Mouse (Mus musculus) liver, embryonic 13.5 days (tissue): ENCODE results near the gene Slc25a51. TPM values are rescaled to one million over a fixed set of nuclear protein-coding genes. Genes with fewer than 3 reads are reported as not detected.
"Not testable (repeated sequence)": the region's sequence is repeated elsewhere in the genome, so short reads cannot be mapped to it uniquely, and the experiment has no call there.

Experiments used
- ATAC-seq: fragments of 200-750 bp; cut with Nextera tagmentation; 2 replicates; pipeline ENCODE4 v1.8.0; 2017; ENCODE audit warnings: low read depth, mild to moderate bottlenecking, moderate number of reproducible peaks, moderate library complexity
- DNase-seq: peaks from one replicate; pipeline ENCODE4 v3.0.0; 2022
- H3K27ac ChIP-seq: fragments of 300-500 bp; sonication (generic); 2 replicates; pipeline ENCODE4 v1.5.1; 2015; ENCODE audit warnings: moderate library complexity, mild to moderate bottlenecking, inconsistent platforms
- H3K27me3 ChIP-seq: fragments of 300-500 bp; sonication (generic); 2 replicates; pipeline ENCODE4 v1.6.1; 2015; ENCODE audit warnings: mild to moderate bottlenecking, inconsistent platforms
- H3K36me3 ChIP-seq: fragments of 300-500 bp; sonication (generic); 2 replicates; pipeline ENCODE4 v1.6.1; 2015; ENCODE audit warnings: mild to moderate bottlenecking, inconsistent platforms
- H3K4me1 ChIP-seq: fragments of 300-500 bp; sonication (generic); replicated peaks from 2 replicates; pipeline ENCODE4 v1.6.1; 2015; ENCODE audit warnings: inconsistent platforms
- H3K4me2 ChIP-seq: fragments of 300-500 bp; sonication (generic); 2 replicates; pipeline ENCODE4 v1.6.1; 2015; ENCODE audit warnings: inconsistent platforms, mild to moderate bottlenecking, moderate library complexity
- H3K4me3 ChIP-seq: fragments of 300-500 bp; sonication (generic); replicated peaks from 2 replicates; pipeline ENCODE4 v1.5.1; 2015; ENCODE audit warnings: mild to moderate bottlenecking, inconsistent platforms
- H3K9ac ChIP-seq: fragments of 300-500 bp; sonication (generic); 2 replicates; pipeline ENCODE4 v1.6.1; 2015; ENCODE audit warnings: mild to moderate bottlenecking, inconsistent platforms
- H3K9me3 ChIP-seq: fragments of 300-500 bp; sonication (generic); replicated peaks from 2 replicates; pipeline ENCODE4 v1.6.1; 2016; ENCODE audit warnings: inconsistent platforms
- WGBS: fragments of 180-500 bp; shearing (Covaris S2); methylation state at CpG from one replicate; pipeline ENCODE4 v1.1.7; 2015; ENCODE audit not compliant: insufficient replicate concordance; 5-methylcytosine and 5-hydroxymethylcytosine counted together
- polyA plus RNA-seq: library from polyadenylated mRNA; unstranded; fragments of >200 nt; fragmentation: Nextera tagmentation; extraction: Ambion mirVana; gene quantifications from 2 replicates; pipeline ENCODE4 v1.2.1, GENCODE M21; 2015

Gene Slc25a51
- polyA plus RNA-seq, 1 experiment from 2014 or later, result 64.9 TPM

DNA sequence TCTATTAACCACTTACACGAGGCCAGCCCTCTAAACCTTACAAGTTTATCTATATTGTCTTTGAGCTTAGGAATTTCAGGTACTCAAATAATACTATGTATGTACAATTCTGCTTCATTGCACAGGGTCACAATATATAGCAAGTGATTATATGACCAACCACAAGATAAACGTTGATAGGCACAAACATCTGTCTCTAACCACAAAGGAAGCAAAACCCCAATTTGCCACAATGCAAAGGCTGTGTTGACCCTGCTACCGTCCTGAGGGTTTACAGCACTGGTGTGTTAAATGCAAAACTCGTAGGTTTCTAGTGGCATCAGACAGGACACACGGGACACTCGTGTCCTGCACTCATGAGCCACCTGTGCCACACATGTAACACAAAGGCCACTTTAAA is 12.4 kb downstream of the Slc25a51 start:
- peaks cover 71% of the 10 kb centered on the region for H3K36me3 ChIP-seq
- not testable (repeated sequence) for H3K4me2 ChIP-seq, H3K27ac ChIP-seq, DNase-seq, ATAC-seq, H3K9ac ChIP-seq, H3K9me3 ChIP-seq, H3K27me3 ChIP-seq, H3K4me1 ChIP-seq, H3K4me3 ChIP-seq
- 33% methylated on average over 6 of the region's 6 CpGs for WGBS

DNA sequence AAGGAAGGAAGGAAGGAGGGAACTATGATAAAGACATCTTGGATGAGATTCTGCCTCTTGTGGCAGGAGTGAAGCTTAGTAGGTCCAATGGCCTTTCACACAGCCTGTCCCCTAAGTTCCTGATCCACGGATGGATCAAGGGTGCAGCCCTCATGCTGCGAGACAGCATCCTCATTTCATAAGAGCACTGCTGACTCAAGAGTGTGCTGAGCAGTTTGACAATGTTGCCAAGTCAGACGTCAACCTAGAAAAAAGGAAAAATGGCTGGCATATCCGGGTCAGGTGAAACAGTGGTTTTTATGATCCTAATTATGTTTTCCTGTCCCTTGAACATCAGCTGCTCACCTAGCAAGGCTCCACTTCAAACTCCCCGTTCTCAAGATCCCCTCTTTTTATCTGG is 14.9 kb downstream of the Slc25a51 start:
- Histone ChIP-seq H3K9me3 (no peaks in the 10 kb centered on the region), H3K27me3 (no peaks in the 10 kb centered on the region), H3K4me2 (no peak overlapping the region), H3K36me3 (peaks cover 47% of the 10 kb centered on the region), H3K9ac (no peak overlapping the region), H3K27ac (no peak overlapping the region), H3K4me1 (0 out of 2 replicates have a peak, but pooled peaks cover 5% of the 10 kb centered on the region), H3K4me3 (no peak overlapping the region)
- ATAC-seq (no peak), DNase-seq (no peak)
- WGBS, result 63% methylated on average over 5 of the region's 5 CpGs

DNA sequence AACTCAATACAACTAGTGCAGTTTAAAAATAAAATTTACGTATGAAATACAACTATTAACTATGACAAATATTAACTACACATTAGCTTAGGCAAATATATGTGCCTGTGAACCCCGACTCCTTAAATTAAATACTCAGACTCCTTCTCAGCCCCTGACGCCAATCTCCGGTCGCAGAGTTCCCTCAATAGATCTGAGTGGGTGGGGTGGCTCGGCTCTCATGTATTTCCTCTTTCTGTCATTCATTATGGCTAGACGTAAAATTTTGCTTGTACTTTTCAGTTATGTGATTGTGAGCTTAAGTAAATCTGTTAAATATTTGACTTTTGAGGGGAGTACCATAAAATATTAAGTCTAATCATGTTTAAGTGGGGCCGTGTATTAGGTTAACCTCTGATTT is 15.6 kb downstream of the Slc25a51 start:
- Histone ChIP-seq H3K9me3 (no peaks in the 10 kb centered on the region), H3K4me2 (no peak overlapping the region), H3K9ac (no peak overlapping the region), H3K27ac (no peak overlapping the region), H3K4me1 (0 out of 2 replicates have a peak, but pooled peaks cover 3% of the 10 kb centered on the region), H3K4me3 (no peak overlapping the region), H3K36me3 (peaks cover 40% of the 10 kb centered on the region), H3K27me3 (no peaks in the 10 kb centered on the region)
- ATAC-seq (no peak), DNase-seq (no peak)
- WGBS, result 44% methylated on average over 8 of the region's 8 CpGs

DNA sequence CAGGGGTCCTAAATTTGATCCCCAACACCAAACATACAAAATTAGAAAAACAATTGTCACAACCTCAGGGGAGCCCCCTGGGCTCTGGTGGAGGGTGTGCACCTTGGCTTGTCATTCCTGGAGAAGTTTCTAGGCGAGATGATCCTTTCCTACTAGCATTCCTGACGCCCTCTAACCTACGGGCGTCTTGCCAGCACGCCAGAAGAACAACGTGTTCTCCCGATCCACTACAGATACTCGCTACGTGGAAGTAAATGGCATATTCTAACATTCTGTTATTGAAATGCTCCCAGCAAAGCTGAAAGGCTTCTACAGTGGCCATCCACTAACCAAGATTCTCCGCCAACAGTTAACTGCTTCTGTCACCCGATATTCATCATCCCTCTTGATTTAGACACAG is 16.0 kb downstream of the Slc25a51 start:
- no peak for DNase-seq
- Histone ChIP-seq H3K9me3 (no peaks in the 10 kb centered on the region), H3K27ac (no peak overlapping the region), H3K4me2 (no peak overlapping the region), H3K36me3 (peaks cover 36% of the 10 kb centered on the region), H3K4me3 (no peak overlapping the region), H3K9ac (no peak overlapping the region), H3K4me1 (no peaks in the 10 kb centered on the region), H3K27me3 (no peaks in the 10 kb centered on the region)
- no peak for ATAC-seq
- 67% methylated on average over 11 of the region's 11 CpGs for WGBS

DNA sequence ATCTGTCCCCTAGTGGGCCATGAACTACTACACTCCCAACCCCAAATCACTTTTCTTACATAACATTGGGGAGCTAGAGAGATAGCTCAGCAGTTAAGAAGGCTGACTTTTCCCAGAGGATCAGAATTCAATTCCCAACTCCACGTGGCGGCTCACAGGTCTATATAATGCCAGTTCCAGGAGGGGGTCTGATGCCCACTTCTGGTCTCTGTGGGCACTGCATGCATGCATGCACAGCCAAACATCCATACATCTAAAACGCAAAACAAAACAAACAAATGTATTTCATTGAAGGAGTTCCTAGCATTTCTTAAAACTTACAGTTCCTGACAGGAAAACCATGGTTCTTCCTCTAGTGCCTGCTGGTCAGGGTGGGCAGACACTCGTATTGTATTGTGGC is 16.5 kb downstream of the Slc25a51 start:
- WGBS, result 72% methylated on average over 4 of the region's 4 CpGs

DNA sequence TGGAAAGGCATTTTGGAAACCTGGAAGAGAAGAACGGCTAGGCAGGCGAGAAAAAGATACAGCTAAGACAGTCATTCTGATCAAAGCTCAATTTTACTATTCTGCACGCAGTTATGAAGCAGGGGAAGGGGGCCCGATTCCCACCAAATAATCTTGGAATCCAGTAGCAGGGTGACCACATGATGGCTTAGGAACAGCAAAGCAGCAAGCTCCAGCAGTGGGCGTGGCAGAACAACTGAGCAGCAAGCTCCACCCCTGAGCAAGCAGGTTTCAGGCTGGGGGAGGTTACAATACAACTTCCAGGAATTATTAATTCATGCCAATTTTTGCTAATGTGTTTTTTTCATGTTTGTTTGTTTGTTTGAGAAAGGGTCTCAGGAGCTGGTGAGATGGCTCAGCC is 21.3 kb downstream of the Slc25a51 start:
- H3K4me1 ChIP-seq, DNase-seq, H3K4me3 ChIP-seq, H3K4me2 ChIP-seq, H3K9me3 ChIP-seq, H3K27ac ChIP-seq, H3K9ac ChIP-seq, H3K27me3 ChIP-seq, ATAC-seq, H3K36me3 ChIP-seq: not testable (repeated sequence)
- WGBS, result 79% methylated on average over 5 of the region's 5 CpGs

More for the DNA sequence above, 16.5 kb downstream of the Slc25a51 start:
- Histone ChIP-seq H3K27me3 (no peaks in the 10 kb centered on the region), H3K4me2 (no peak overlapping the region), H3K9me3 (no peaks in the 10 kb centered on the region), H3K9ac (no peak overlapping the region), H3K36me3 (peaks cover 31% of the 10 kb centered on the region), H3K4me3 (no peak overlapping the region), H3K27ac (no peak overlapping the region), H3K4me1 (no peaks in the 10 kb centered on the region)
- DNase-seq, result no peak
- ATAC-seq, result no peak

DNA sequence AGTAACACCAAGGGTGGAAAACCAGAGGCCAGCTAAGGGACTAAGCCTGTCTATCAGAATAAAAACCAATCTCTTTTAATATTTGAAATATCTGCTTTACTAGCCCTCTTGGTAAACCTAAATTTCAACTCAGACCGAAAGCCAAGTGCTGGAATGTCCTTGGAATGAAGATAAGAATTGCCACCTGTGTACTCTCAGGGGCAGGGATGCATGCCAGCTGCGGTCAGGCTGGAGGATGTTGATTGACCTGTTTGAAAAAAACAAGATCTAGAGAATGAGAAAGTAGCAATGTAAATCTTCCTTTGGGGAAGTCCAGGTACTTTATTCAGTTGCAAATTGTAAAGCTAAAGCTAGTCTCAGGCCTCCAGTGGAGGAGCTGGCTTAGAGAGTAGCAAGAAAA is 26.4 kb downstream of the Slc25a51 start:
- not testable (repeated sequence) for H3K9ac ChIP-seq, H3K4me2 ChIP-seq, H3K4me3 ChIP-seq, H3K27ac ChIP-seq, DNase-seq, H3K36me3 ChIP-seq, ATAC-seq, H3K27me3 ChIP-seq, H3K4me1 ChIP-seq, H3K9me3 ChIP-seq
- WGBS, result 73% methylated on average over 2 of the region's 2 CpGs

DNA sequence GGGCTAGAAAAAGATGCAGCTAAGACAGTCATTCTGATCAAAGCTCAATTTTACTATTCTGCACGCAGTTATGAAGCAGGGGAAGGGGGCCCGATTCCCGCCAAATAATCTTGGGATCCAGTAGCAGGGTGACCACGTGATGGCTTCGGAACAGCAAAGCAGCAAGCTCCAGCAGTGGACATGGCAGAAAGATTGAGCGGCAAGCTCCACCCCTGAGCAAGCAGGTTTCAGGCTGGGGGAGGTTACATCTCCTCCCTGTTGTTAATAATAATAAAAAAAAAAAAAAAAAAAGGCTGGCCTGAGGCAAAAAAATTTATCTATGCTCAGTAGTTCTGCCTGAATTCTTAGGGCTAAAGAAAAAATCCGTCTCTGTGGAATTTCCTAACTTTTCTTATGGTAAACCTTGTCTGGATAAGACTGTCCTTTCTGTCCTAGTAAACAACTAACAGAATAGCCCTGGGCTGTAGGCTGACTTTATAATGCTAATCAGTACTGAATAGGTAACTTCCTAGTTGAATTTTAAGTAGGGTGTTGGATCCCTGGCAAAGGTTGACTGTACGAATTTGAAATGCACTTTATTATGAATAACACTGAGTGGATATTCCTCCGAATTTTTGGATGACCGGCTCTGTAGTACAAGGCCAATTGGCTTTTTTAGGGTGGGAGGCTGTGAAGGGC is 27.5 kb downstream of the Slc25a51 start:
- WGBS, result 74% methylated on average over 10 of the region's 10 CpGs
- H3K27me3 ChIP-seq, H3K9ac ChIP-seq, H3K4me3 ChIP-seq, H3K36me3 ChIP-seq, ATAC-seq, DNase-seq, H3K27ac ChIP-seq, H3K4me2 ChIP-seq, H3K9me3 ChIP-seq, H3K4me1 ChIP-seq: not testable (repeated sequence)

DNA sequence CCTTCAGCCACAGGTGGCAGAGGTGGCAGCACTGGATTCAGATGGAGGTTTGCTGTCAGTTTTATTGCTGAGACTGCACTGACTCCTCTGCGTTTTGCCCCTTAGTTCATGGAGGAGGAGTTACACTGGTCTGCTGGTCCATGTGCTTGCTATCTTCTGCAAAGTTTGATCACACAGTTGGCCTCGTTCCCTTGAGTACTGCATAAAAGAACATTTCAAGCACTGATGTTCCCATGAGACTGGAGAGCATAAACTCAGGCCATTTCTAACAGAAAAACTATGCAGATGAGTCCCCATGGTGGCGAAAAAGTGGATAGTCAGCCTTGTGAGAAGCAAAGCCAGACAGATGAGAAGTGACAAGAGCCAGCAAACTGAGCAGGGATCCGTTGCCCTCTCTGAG is 32.0 kb downstream of the Slc25a51 start:
- Histone ChIP-seq H3K36me3 (peaks cover 47% of the 10 kb centered on the region), H3K4me3 (no peak overlapping the region), H3K9me3 (no peaks in the 10 kb centered on the region), H3K27me3 (no peaks in the 10 kb centered on the region), H3K4me2 (no peak overlapping the region), H3K4me1 (no peaks in the 10 kb centered on the region), H3K27ac (no peak overlapping the region), H3K9ac (no peak overlapping the region)
- DNase-seq (no peak), ATAC-seq (no peak)
- WGBS, result 81% methylated on average over 4 of the region's 4 CpGs

DNA sequence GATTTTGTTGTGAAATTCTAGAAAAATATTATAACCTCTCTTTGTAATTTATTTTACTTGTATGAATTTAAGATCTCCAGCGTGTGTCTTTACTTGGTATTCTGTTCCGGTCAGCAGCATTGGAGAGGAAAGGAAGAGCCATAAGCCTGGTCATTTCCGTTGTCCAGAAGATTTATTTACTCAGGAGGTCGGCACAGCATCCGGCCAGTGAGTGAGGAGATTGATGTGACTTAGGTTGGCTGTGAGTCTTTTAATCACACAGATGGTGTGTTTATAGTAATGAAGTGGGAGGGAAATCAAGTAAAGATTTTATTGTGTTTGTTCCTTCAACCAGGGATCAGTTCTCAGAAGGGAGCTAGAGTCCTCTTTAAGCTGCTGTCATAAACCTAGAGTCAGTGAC is 33.7 kb downstream of the Slc25a51 start:
- Histone ChIP-seq H3K36me3 (peaks cover 62% of the 10 kb centered on the region), H3K9me3 (no peaks in the 10 kb centered on the region), H3K4me2 (no peak overlapping the region), H3K4me1 (no peaks in the 10 kb centered on the region), H3K4me3 (no peak overlapping the region), H3K27ac (no peak overlapping the region), H3K27me3 (no peaks in the 10 kb centered on the region), H3K9ac (no peak overlapping the region)
- 87% methylated on average over 5 of the region's 5 CpGs for WGBS
- ATAC-seq (no peak), DNase-seq (no peak)

DNA sequence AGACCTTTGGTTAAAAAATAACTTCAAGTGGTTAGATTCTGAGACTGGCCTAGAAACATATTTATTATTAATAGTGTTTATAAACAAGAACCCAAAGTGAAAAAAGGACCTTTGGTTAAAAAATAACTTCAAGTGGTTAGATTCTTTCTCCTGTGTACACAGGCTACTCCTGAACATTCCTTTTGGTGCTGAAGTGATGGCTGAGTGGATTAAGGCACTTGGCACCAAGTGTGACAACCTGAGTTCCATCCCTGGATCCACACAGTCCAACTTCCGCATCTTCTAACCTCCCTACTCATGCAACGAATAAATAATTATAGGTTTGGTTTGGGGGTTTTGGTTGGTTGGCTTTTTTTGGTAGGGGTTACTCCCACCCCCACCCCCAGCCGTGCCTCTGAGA is 37.3 kb downstream of the Slc25a51 start:
- DNase-seq (no peak), ATAC-seq (no peak)
- H3K27me3 ChIP-seq, result no peaks in the 10 kb centered on the region
- H3K4me1 ChIP-seq, result no peaks in the 10 kb centered on the region
- no peak overlapping the region for H3K27ac ChIP-seq
- no peak overlapping the region for H3K4me2 ChIP-seq
- no peak overlapping the region for H3K4me3 ChIP-seq
- no peak overlapping the region for H3K9ac ChIP-seq
- WGBS, result 87% methylated on average over 3 of the region's 3 CpGs
- peaks cover 72% of the 10 kb centered on the region for H3K36me3 ChIP-seq
- no peaks in the 10 kb centered on the region for H3K9me3 ChIP-seq

DNA sequence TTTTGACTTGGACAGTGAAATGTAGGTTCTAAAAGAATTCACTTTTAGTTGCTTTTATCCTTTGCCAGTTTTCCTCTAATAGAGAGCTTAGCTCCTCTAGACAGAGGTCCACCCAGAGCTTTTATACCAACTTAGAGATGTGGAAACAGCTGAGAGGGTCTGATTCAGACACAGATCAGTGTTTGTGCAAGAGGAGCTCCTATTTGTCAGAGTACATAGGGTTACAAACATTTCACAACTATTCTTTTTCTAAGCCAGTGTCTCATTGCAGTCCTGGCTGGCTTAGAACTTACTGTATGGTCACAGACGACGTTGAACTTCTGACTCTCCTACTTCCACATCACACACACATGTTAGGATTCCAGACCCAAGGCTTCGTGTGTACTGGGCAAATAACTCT is 51.9 kb downstream of the Slc25a51 start:
- Histone ChIP-seq H3K4me3 (no peak overlapping the region), H3K9me3 (no peaks in the 10 kb centered on the region), H3K27ac (no peak overlapping the region), H3K4me2 (no peak overlapping the region), H3K4me1 (no peaks in the 10 kb centered on the region), H3K27me3 (no peaks in the 10 kb centered on the region), H3K9ac (no peak overlapping the region), H3K36me3 (peaks cover 35% of the 10 kb centered on the region)
- WGBS, result 82% methylated on average over 3 of the region's 3 CpGs
- DNase-seq (no peak), ATAC-seq (no peak)
